Mouse (Mus musculus) retina, postnatal 1 day (tissue): ENCODE measurements at regions not wholly inside any gene's neighbourhood (a gene's known extent, or its start where the extent isn't known, plus 50 kb on each side); places are given as distances from the start of the nearest gene placed in this dataset.

Source experiments
- DNase-seq: peaks from one replicate; pipeline ENCODE4 v3.0.0-alpha.2; 2012

DNA sequence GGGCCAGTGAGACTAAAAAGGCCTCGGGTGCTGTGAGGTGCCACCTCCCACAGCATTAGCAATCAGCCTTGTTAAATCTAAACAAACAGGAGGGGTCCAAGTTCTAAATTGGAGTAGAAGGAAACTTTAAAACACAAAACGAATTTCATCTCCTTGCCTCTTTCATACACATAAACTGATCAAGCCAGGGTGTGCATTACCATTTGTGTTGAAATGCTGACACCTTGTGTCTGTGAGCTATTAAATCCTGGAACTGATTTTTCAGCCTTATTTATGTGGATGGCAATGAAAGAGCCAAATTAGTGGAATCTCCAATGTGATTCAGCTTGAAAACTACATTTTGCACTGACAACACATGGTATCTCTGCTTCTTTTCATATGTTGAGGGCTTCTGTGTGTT is 114.8 kb downstream of the Pcsk1 start:
- DNase-seq: peak; percentile 29

DNA sequence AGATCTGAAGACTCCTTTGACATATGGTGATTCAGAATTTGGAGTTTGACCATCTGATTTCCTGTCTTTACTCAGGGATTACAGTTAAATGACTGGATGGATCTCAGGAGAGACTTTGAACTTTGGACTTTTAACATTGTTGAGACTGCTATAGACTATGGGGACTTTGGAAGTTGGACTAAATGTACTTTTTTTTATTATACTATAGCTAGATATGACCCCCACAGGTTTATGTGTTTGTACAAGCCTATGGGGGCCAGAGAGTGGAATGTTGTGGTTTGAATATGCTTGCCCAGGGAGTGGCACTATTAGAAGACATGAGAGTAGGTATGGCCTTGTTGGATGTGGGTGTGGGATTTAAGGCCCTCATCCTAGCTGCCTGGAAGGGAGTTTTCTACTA is 134.3 kb downstream of the Pcsk1 start:
- no peak for DNase-seq

DNA sequence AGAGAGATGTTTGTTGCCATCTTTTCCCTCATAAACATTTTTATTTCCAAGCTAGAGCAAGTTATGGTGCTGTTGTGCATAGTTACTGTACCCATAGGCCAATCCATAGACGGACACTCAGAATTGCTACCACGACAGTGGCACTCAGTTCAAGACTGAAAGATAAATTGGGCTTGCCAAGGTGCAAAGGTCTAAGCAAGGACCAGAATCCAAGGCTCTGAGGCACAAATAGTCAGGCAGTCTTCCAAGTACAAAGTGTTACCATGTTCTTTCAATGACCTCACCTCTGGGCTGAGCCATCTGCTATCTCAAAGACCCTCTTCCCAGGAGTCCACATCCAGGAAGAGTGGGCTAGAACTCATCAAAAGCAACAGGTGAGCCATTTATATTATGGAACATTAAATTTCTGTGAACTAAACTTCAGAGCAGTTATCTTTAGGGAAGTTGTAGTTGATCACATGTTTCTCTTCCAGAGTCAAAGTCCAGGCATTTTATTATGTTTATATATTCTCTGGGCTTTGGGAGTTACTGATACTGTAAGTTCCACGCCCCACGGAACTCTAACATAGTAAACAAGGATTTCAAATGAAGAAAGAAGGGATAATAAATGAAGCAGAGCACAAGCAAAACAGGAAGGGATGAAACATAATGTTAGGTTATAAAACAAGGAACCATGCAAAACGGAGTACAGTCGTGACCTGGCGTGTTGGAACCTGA is 136.1 kb downstream of the Pcsk1 start:
- DNase-seq: no peak

DNA sequence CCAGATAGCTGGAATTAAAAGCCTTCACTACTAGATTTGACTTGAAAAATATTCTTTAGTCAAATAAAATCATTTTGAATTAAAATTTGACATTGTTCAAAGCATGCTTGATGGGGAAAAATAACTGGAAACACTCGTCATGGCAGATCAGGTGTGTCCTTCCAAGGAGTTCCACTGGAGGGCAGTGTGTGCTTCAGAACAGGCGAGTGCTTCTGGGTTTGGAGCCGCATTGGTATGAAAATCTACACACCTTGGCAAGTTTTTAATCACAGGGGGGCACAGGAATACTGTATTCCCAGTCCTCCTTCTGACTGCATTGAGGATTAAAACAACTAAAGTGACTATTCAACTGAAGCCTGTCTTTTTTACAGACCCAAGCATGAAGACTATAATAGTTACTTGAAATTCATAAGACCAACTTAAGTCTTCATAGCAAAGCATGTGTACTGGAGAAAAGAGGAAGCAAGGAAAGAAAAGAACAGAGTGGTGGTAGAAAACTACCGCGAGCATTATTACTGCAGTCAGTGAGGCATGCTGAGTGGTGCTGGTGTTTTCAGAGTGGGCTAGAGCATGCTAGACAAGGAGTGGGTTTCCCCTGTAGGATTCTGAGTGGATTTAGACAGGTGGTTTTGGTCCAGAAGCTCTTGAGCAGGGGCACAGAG is 138.1 kb downstream of the Pcsk1 start:
- DNase-seq: peak; percentile 51

DNA sequence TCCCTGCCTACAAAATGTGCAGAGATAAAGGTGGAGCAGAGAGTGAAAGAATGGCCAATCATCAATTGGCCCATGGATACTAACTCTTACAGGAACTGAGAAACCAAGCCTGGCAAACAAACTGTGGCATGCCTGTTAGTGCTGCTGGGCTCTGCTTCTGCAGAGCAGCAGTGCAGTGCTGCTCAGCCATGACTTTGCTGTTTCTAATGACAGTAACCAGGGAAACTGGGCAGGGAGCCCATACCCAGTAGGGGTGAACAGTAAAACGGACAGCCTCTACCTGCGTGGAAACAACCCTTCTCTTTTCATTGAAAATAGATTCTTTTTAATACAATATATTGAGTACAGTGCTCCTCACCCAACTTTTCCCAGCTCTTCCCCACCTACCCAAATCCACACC is 146.8 kb downstream of the Pcsk1 start:
- DNase-seq: no peak
